Comparison of ENCODE assay signal across 22 mouse cellular contexts in the genomic region with DNA sequence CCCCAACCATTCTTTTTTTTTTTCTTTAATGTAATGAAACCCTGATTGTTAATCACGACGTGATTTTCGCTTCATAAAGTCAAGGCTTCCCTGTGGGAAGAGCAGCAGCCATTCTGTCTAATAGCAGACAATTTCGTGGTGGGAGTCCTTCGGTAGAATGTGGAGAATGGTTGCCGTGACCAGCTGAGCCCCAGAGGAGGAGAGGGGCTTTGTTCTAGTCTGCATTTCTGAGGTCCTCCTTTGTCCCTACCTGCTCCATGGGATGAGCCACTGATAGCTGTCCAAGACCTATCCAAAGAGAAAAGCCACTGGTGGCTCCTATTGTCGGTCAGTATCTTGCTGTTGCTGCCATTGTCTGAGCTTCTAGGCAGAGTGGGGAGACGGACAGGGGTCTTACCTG. TPM values are rescaled to one million over a fixed set of nuclear protein-coding genes. Genes with fewer than 3 reads are reported as not detected.
A peak's percentile ranks its signal among the peaks of the same experiment; 100 is the strongest.
DNase-seq lines count a peak whose midpoint lies in the region; ATAC-seq and TF ChIP-seq lines count a peak whose summit lies in the region.
"Had no signal": no experiment of that assay in that cellular context is flagged by ENCODE, and none has a peak within 500 bp of the region (broad histone marks: within the 10 kb centered on the region; RNA-seq: fewer than 3 reads in every experiment).

No protein-coding gene starts in this region.

- H3K36me3 ChIP-seq in forebrain, embryonic 15.5 days = no peaks in the 10 kb centered on the region
- no peaks in the 10 kb centered on the region for H3K36me3 ChIP-seq in hindbrain, embryonic 10.5 days
- H3K36me3 ChIP-seq in hindbrain, postnatal 0 days (ENCODE audit: insufficient read depth, low read length) = no peaks in the 10 kb centered on the region
- H3K36me3 ChIP-seq in neural tube, embryonic 14.5 days (ENCODE audit: control insufficient read depth, insufficient read depth, low read length) = no peaks in the 10 kb centered on the region
- H3K36me3 ChIP-seq in intestine, postnatal 0 days (ENCODE audit: control insufficient read depth, insufficient read depth) = no peaks in the 10 kb centered on the region
- H3K36me3 ChIP-seq: embryonic facial prominence, embryonic 12.5 days; limb, embryonic 10.5 days had no signal

- no peak overlapping the region for H3K4me3 ChIP-seq in forebrain, embryonic 15.5 days
- no peak overlapping the region for H3K4me3 ChIP-seq in hindbrain, embryonic 10.5 days
- H3K4me3 ChIP-seq in hindbrain, postnatal 0 days (ENCODE audit: low read length) = no peak overlapping the region
- H3K4me3 ChIP-seq in neural tube, embryonic 14.5 days (ENCODE audit: low read depth, low read length) = peak overlapping the region; percentile 18; the same call in 1 of the 2 replicates
- H3K4me3 ChIP-seq in intestine, postnatal 0 days (ENCODE audit: low read depth, low read length) = no peak overlapping the region
- H3K4me3 ChIP-seq: embryonic facial prominence, embryonic 12.5 days; erythroblast, embryonic 14.5 days; left cerebral cortex, adult 2 months; limb, embryonic 10.5 days; megakaryocyte, embryonic 14.5 days had no signal

- WGBS in forebrain, embryonic 15.5 days = 54% methylated on average over 8 of the region's 8 CpGs
- WGBS in hindbrain, embryonic 10.5 days = 40% methylated on average over 8 of the region's 8 CpGs
- 23% methylated on average over 8 of the region's 8 CpGs for WGBS in hindbrain, postnatal 0 days
- WGBS in neural tube, embryonic 14.5 days = 31% methylated on average over 8 of the region's 8 CpGs
- 82% methylated on average over 8 of the region's 8 CpGs for WGBS in intestine, postnatal 0 days

- no peak overlapping the region for H3K4me2 ChIP-seq in forebrain, embryonic 15.5 days (replicated peaks)
- H3K4me2 ChIP-seq in hindbrain, postnatal 0 days (ENCODE audit: low read depth, low read length) = no peak overlapping the region
- peak overlapping the region; percentile 41 for H3K4me2 ChIP-seq in neural tube, embryonic 14.5 days (ENCODE audit: low read depth, low read length)
- H3K4me2 ChIP-seq in intestine, postnatal 0 days (replicated peaks; ENCODE audit: low read depth) = no peak overlapping the region
- H3K4me2 ChIP-seq: embryonic facial prominence, embryonic 12.5 days had no signal

- no peak for TF ChIP-seq CTCF in hindbrain, postnatal 0 days (IDR thresholded peaks at IDR 0.05; ENCODE audit: low read depth)
- TF ChIP-seq CTCF in intestine, postnatal 0 days (IDR thresholded peaks at IDR 0.05; ENCODE audit: low read depth) = no peak

- H3K27me3 ChIP-seq in forebrain, embryonic 15.5 days = no peaks in the 10 kb centered on the region
- peaks cover 8% of the 10 kb centered on the region; the same call in 1 of the 2 replicates for H3K27me3 ChIP-seq in hindbrain, embryonic 10.5 days (ENCODE audit: insufficient read depth, poor library complexity, severe bottlenecking)
- no peaks in the 10 kb centered on the region for H3K27me3 ChIP-seq in hindbrain, postnatal 0 days (ENCODE audit: insufficient read depth, low read length)
- no peaks in the 10 kb centered on the region for H3K27me3 ChIP-seq in neural tube, embryonic 14.5 days (ENCODE audit: control insufficient read depth, insufficient read depth, low read length)
- 0 out of 2 replicates have a peak, but pooled peaks cover 3% of the 10 kb centered on the region for H3K27me3 ChIP-seq in intestine, postnatal 0 days (replicated peaks; ENCODE audit: control insufficient read depth, insufficient read depth, low read length)
- H3K27me3 ChIP-seq: embryonic facial prominence, embryonic 12.5 days had no signal

- no peak for DNase-seq in hindbrain, embryonic 10.5 days (ENCODE audit: low spot score)
- no peak for DNase-seq in hindbrain, postnatal 0 days (ENCODE audit: low spot score)
- no peak for DNase-seq in kidney, postnatal 4 days
- DNase-seq in layer of hippocampus, adult 11-12 months (ENCODE audit: low spot score) = no peak
- DNase-seq: adrenal gland, adult 2 months; cerebellum, adult 8-10 months; gastrocnemius, postnatal 36 days; kidney, adult 8-10 months; kidney, postnatal 25 days; layer of hippocampus, adult 9-11 months; liver, postnatal 0 days; lung, postnatal 10 days; retina, postnatal 1 day had no signal

- no peak overlapping the region for H3K9ac ChIP-seq in forebrain, embryonic 15.5 days (replicated peaks)
- no peak overlapping the region for H3K9ac ChIP-seq in hindbrain, postnatal 0 days (replicated peaks; ENCODE audit: low read length)
- peak overlapping the region; percentile 18 for H3K9ac ChIP-seq in neural tube, embryonic 14.5 days (replicated peaks; ENCODE audit: low read depth, low read length)
- H3K9ac ChIP-seq in intestine, postnatal 0 days (ENCODE audit: low read depth, low read length) = no peak overlapping the region
- H3K9ac ChIP-seq: embryonic facial prominence, embryonic 12.5 days; liver, postnatal 0 days had no signal

- H3K9me3 ChIP-seq in forebrain, embryonic 15.5 days = no peaks in the 10 kb centered on the region
- no peaks in the 10 kb centered on the region for H3K9me3 ChIP-seq in hindbrain, embryonic 10.5 days
- H3K9me3 ChIP-seq in hindbrain, postnatal 0 days (ENCODE audit: low read length) = no peaks in the 10 kb centered on the region
- H3K9me3 ChIP-seq in neural tube, embryonic 14.5 days (ENCODE audit: control insufficient read depth, low read length) = no peaks in the 10 kb centered on the region
- H3K9me3 ChIP-seq in intestine, postnatal 0 days (ENCODE audit: control insufficient read depth) = no peaks in the 10 kb centered on the region
- H3K9me3 ChIP-seq: embryonic facial prominence, embryonic 12.5 days; limb, embryonic 10.5 days; megakaryocyte, embryonic 14.5 days had no signal

- H3K4me1 ChIP-seq in forebrain, embryonic 15.5 days = 0 out of 2 replicates have a peak, but pooled peaks cover 6% of the 10 kb centered on the region
- peaks cover 19% of the 10 kb centered on the region for H3K4me1 ChIP-seq in hindbrain, embryonic 10.5 days (replicated peaks)
- H3K4me1 ChIP-seq in hindbrain, postnatal 0 days (ENCODE audit: insufficient read depth, low read length) = no peaks in the 10 kb centered on the region
- H3K4me1 ChIP-seq in neural tube, embryonic 14.5 days (ENCODE audit: control insufficient read depth, insufficient read depth, low read length) = peaks cover 10% of the 10 kb centered on the region
- no peaks in the 10 kb centered on the region for H3K4me1 ChIP-seq in intestine, postnatal 0 days (replicated peaks; ENCODE audit: control insufficient read depth, insufficient read depth, low read length)
- H3K4me1 ChIP-seq: embryonic facial prominence, embryonic 12.5 days had no signal

- peak overlapping the region; percentile 63 for H3K27ac ChIP-seq in forebrain, embryonic 15.5 days (replicated peaks)
- H3K27ac ChIP-seq in hindbrain, embryonic 10.5 days = peak overlapping the region; percentile 5
- peak overlapping the region; percentile 43 for H3K27ac ChIP-seq in hindbrain, postnatal 0 days
- H3K27ac ChIP-seq in neural tube, embryonic 14.5 days (ENCODE audit: low read depth, low read length) = peak overlapping the region; percentile 88
- H3K27ac ChIP-seq in intestine, postnatal 0 days (ENCODE audit: low read depth, low read length) = no peak overlapping the region
- H3K27ac ChIP-seq: embryonic facial prominence, embryonic 12.5 days; left cerebral cortex, adult 2 months; limb, embryonic 10.5 days; stomach, postnatal 0 days had no signal

- ATAC-seq in forebrain, embryonic 15.5 days (replicated peaks) = 0 out of 2 replicates have a peak, but pooled peaks have one; percentile 27
- no peak for ATAC-seq in hindbrain, postnatal 0 days
- peak; percentile 57 for ATAC-seq in neural tube, embryonic 14.5 days (ENCODE audit: low read depth)
- no peak for ATAC-seq in intestine, postnatal 0 days
- ATAC-seq: liver, postnatal 0 days had no signal

RNA-seq across cellular contexts. Expression of gene Fgd5, which starts 17.4 kb away (rescaled TPM):
- polyA plus RNA-seq in forebrain, embryonic 15.5 days (2015; fragmentation: Nextera tagmentation; extraction: Ambion mirVana) = 6.9 and 7.1 TPM in 2 replicates
- 7.4 and 8.1 TPM in 2 replicates for polyA plus RNA-seq in hindbrain, embryonic 10.5 days (2016; fragmentation: Nextera tagmentation; extraction: Ambion mirVana)
- 17.6 and 17.7 TPM in 2 replicates for total RNA-seq in hindbrain, postnatal 0 days (2014; rRNA removed)
- polyA plus RNA-seq in hindbrain, postnatal 0 days (2015; fragmentation: Nextera tagmentation; extraction: Ambion mirVana) = 9.1 and 9.4 TPM in 2 replicates
- polyA plus RNA-seq in neural tube, embryonic 14.5 days (2014; fragmentation: Nextera tagmentation; extraction: Ambion mirVana) = 17.2 and 19.0 TPM in 2 replicates
- polyA plus RNA-seq in intestine, postnatal 0 days (2015; fragmentation: Nextera tagmentation; extraction: Ambion mirVana) = 3.3 and 3.5 TPM in 2 replicates

Comparison
In these comparisons a context has a peak if more than half of its experiments do, and no peak if none do; other contexts are left out.
1. ATAC-seq: peak in forebrain, embryonic 15.5 days (single experiment) and neural tube, embryonic 14.5 days (single experiment); none in hindbrain, postnatal 0 days (single experiment) and intestine, postnatal 0 days (single experiment).